Mouse (Mus musculus): ENCODE data around the gene Gm9040.
"Not testable (repeated sequence)": the region's sequence is repeated elsewhere in the genome, so short reads cannot be mapped to it uniquely, and the experiment has no call there.

Gene Gm9040
- long read RNA-seq, experiment 1 = 0 reads
- long read RNA-seq, experiment 2 = 0 reads

GRCm38 (mm10) chr10:118326869-118327268 lies at the start of gene Gm9040:
Gene Gm9040 (minus strand): TSS chr10:118326969.
- intact Hi-C loops (cut with DNase I) = not testable (repeated sequence)

DNA sequence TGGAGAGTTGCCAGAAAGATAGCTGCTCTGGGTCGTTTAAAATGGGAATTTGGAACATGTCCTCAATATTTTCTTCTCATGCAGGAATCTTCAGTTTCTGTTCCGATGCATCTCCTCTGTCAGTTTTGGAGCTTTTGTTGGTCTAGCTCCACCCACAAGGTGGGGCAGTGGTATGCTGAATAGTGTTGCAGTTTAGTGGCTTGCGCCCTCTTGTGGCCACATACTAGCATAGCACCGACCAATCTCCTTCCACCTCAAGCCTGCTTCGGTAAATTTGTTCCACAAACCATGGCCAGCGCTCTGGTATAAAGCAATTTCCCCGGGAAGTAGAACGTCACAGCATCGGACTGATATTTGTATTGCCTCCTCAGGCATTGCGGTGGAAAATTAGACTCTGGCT lies 43.7 kb upstream of the Gm9040 start:
- intact Hi-C loops (cut with DNase I) = no loop called here

DNA sequence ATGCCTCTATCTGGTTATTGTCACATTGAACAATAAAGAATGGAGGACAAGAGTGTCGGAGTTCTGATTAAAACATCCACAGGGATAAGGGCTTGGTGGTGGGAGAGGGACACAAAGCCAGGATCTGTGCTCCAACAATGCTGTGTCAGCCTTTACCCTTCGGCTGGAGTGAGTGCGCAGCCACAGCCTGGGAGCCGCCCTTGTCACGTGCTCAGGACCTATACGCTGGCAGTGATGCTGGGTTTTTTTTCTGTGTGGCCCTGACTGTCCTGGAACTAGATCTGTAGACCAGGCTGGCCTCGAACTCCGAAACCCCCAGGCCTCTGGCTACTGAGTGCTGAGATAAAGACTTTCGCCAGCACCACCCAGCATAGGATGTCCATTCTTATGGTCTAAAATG lies 42.7 kb upstream of the Gm9040 start:
- intact Hi-C loops (cut with DNase I) = no loop called here

DNA sequence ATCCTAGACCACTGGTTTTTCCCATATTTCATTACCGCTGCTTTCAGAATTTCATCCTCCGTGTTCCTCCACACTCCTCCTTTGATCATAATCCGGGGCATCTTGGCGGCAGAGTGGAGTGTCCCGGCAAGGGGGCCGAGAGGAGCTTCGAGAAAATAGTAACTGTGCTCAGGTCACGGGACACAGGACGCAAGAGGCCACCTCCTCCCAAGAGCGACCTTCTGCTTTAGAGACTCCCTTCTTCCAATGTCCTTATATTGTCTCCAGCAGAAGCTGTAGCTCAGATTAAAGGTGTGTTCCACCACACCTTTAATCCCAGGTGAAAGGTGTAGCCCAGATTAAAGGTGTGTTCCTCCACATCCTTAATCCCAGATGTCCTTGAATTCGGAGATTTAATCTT lies 27.2 kb upstream of the Gm9040 start, which contains the start of gene Gm9049:
Gene Gm9049, minus strand, starts transcription at position 101 of the 400 bp plus-strand sequence.
- intact Hi-C loops (cut with DNase I) = not testable (repeated sequence)

- intact Hi-C loops (cut with DNase I) = not testable (repeated sequence)
These were observed 21.8 kb upstream of the Gm9040 start, which contains the start of gene Gm9048 for GRCm38 (mm10) chr10:118348579-118348978. Gene Gm9048 (minus strand): TSS chr10:118348679.

DNA sequence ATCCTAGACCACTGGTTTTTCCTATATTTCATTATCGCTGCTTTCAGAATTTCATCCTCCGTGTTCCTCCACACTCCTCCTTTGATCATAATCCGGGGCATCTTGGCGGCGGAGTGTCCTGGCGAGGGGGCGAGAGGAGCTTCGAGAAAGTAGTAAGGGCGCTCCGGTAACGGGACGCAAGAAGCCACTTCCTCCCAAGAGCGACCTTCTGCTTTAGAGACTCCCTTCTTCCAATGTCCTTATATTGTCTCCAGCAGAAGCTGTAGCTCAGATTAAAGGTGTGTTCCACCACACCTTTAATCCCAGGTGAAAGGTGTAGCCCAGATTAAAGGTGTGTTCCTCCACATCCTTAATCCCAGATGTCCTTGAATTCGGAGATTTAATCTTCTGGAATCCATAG lies 16.4 kb upstream of the Gm9040 start, which contains the start of gene Gm9046:
Gene Gm9046, minus strand, starts transcription at position 101 of the 400 bp plus-strand sequence.
- intact Hi-C loops (cut with DNase I) = not testable (repeated sequence)

DNA sequence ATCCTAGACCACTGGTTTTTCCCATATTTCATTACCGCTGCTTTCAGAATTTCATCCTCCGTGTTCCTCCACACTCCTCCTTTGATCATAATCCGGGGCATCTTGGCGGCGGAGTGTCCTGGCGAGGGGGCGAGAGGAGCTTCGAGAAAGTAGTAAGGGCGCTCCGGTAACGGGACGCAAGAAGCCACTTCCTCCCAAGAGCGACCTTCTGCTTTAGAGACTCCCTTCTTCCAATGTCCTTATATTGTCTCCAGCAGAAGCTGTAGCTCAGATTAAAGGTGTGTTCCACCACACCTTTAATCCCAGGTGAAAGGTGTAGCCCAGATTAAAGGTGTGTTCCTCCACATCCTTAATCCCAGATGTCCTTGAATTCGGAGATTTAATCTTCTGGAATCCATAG lies 11.0 kb upstream of the Gm9040 start, which contains the start of gene Gm9045:
Gene Gm9045, minus strand, starts transcription at position 101 of the 400 bp plus-strand sequence.
- intact Hi-C loops (cut with DNase I) = not testable (repeated sequence)

DNA sequence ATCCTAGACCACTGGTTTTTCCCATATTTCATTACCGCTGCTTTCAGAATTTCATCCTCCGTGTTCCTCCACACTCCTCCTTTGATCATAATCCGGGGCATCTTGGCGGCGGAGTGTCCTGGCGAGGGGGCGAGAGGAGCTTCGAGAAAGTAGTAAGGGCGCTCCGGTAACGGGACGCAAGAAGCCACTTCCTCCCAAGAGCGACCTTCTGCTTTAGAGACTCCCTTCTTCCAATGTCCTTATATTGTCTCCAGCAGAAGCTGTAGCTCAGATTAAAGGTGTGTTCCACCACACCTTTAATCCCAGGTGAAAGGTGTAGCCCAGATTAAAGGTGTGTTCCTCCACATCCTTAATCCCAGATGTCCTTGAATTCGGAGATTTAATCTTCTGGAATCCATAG lies 5.5 kb upstream of the Gm9040 start, which contains the start of gene Gm9044:
Gene Gm9044, minus strand, starts transcription at position 101 of the 400 bp plus-strand sequence.
- intact Hi-C loops (cut with DNase I) = not testable (repeated sequence)

DNA sequence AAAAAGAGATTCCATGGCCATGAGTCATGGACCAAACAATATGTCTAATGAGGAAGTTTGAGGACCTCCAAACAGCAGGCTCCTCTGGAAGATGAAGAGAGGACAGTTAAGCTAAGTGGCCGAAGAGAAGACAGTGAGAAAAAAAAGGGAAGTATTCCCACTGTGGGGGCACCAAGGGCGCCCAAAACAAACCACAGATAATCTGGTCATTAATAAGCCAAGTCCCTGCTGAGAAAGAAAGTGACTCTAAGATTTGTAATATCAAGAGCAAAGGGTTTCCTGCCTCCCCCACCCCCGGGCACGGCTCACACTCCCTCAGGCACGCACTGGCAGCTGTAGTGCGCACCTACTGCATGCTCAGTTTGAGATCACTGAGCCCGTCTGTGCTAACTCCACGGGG lies 7.7 kb downstream of the Gm9040 start:
- intact Hi-C loops (cut with DNase I) = no loop called here

DNA sequence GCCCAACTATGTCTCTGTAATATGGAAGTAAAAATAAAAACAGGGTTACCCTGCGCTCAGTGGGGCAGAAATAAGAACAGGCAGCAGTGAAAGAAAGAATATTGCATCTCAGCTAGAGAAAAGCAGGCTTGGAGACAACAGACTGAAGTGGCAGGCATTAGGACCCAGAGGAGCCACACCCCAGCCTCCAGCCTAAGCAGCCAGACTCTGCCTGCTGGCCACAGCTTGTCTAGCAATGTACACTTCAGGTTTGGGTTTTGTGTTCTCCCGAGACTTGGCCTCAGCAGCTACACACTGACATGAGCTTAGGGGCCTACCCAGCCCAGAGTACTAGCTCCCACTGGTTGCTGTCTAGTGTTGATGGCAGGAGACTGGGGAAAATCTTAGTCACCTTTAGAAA lies 24.6 kb downstream of the Gm9040 start:
- intact Hi-C loops (cut with DNase I) = not testable (repeated sequence)

- intact Hi-C loops (cut with DNase I) = no loop called here
These were observed 31.8 kb downstream of the Gm9040 start, which contains the start of gene Iltifb for GRCm38 (mm10) chr10:118294938-118295337. Gene Iltifb (minus strand): TSS chr10:118295038.

DNA sequence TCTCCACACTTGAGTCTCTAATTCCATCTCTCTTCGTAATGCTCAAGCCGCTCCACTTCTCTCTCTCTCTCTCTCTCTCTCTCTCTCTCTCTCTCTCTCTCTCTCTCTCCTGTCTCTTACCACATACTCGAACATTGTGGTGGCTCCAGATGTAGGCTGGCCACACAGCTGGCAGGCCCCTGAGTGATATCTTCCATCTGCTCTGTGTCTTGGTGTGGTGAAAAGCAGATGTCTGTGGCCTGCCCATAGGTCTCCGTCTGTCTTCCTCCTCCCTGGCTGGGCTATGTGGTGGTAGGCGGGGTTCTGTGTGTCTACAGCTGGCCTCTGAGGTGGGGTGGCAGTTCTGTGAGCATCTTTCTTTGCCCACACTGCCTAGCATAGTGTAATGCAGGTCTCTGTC lies 43.8 kb downstream of the Gm9040 start:
- intact Hi-C loops (cut with DNase I) = not testable (repeated sequence)

DNA sequence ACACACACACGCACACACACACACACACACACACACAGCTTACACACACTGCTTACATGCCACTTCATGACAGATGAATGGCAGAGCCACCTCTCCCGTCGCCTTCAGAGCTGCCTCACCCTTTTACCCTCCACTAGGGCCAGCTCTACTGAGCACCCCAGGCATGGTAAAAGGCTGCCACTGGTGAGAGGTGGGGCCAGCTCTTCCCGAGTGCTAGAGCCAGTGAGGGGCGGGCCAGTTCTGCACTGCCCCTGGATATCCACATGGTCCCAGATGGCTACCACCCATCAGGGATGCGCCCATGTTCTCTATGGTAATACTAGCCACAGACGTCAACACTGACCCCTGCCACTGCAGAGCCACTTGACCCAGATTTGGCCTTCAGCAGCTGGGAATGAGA lies 44.2 kb downstream of the Gm9040 start:
- intact Hi-C loops (cut with DNase I) = not testable (repeated sequence)

GRCm38 (mm10) chr10:118278069-118278468 lies 48.7 kb downstream of the Gm9040 start:
- intact Hi-C loops (cut with DNase I) = not testable (repeated sequence)
